Mouse (Mus musculus) left cerebral cortex, adult 8-10 months (tissue): ENCODE results near the gene Upf3a. TPM values are rescaled to one million over a fixed set of nuclear protein-coding genes. Genes with fewer than 3 reads are reported as not detected.

Experiments used
- total RNA-seq, 4 experiments: library from RNA; stranded (reverse); gene quantifications; 2 replicates each; pipeline ENCODE4 v1.2.4; 2022

Upf3a gene
- total RNA-seq, 4 experiments from 2014 or later = 27.5 to 34.4 (median 30.4) TPM

Other genes with a start within 250 kb of the Upf3a start
- gene 1700029H14Rik, start 223.2 kb upstream of the Upf3a start, total RNA-seq = not detected
- gene Rasa3, start 108.0 kb upstream of the Upf3a start, total RNA-seq = 10 to 100 TPM; 63.9 to 72.0 (median 69.5) TPM
- gene Cfap97d2, start 79.7 kb upstream of the Upf3a start, total RNA-seq = 1 to 10 TPM; 1.1 to 2.6 (median 2.0) TPM
- gene Cdc16, start 27.9 kb upstream of the Upf3a start, total RNA-seq = 10 to 100 TPM; 45.8 to 48.5 (median 45.9) TPM
- not detected for gene AF366264, start 52.8 kb downstream of the Upf3a start, total RNA-seq
- gene Champ1, start 84.0 kb downstream of the Upf3a start, total RNA-seq = 10 to 100 TPM; 28.8 to 30.5 (median 29.8) TPM
- 10 to 100 TPM; 30.4 to 38.1 (median 34.2) TPM for gene Coprs, start 104.7 kb downstream of the Upf3a start, total RNA-seq